ENCODE assay signal across 8 mouse cellular contexts in the genomic region with DNA sequence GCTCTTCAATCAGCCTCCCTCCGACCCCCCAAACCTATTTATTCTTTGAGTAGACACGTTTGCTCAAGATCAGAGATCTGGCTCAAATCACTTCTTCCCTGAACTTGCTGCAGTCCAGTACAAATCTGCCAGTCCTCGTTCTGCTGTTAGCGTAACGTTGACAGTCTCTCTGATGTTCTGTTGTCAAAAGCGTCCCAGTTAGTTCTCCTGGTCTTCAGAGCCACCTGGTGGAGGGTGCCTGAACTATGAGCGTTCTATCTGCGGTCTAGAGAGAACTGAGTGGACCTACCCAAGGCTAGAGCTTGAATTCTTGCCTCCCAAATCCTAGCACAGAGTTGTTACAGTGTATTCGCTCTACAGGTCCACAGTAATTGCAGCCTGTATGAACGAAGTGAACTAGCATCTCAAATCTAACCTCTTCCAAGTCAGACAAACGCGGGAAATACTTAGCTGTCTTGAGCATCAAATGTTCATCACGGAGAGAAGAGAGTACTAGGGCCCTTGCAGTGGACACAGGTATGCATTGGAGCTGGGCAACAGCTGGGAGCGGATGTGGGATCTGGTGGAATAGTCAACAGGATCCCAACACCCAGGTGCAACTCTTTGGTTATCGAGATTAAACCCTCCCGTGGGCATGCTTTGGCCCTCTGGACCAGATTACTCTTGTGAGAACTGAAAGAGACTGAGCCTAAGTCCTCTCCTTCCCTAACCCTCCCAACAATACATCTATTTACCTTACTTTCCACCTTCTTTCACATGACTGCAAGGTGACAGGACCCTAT. TPM values are rescaled to one million over a fixed set of nuclear protein-coding genes. Genes with fewer than 3 reads are reported as not detected.
DNase-seq lines count a peak whose midpoint lies in the region; ATAC-seq and TF ChIP-seq lines count a peak whose summit lies in the region.

No protein-coding gene starts in this region.

- H3K4me1 ChIP-seq in hindbrain, embryonic 16.5 days (ENCODE audit: control insufficient read depth, insufficient read depth, low read depth, low read length): peaks cover 5% of the 10 kb centered on the region; the same call in 1 of the 2 replicates

- H3K4me3 ChIP-seq in gastrocnemius, adult 2 months: peak overlapping the region; percentile 82
- H3K4me3 ChIP-seq in hindbrain, embryonic 16.5 days (ENCODE audit: low read length): peak overlapping the region; percentile 71
- H3K4me3 ChIP-seq in macrophage (ENCODE audit: inconsistent target): peak overlapping the region; percentile 26

- H3K79me2 ChIP-seq in macrophage (ENCODE audit: inconsistent target): peaks cover 23% of the 10 kb centered on the region; the same call in 1 of the 2 replicates

- 32% methylated on average over 16 of the region's 16 CpGs for WGBS in hindbrain, embryonic 16.5 days
- WGBS in macrophage (ENCODE audit: missing documents): 32% methylated on average over 16 of the region's 16 CpGs

- H3K4me2 ChIP-seq in hindbrain, embryonic 16.5 days (ENCODE audit: low read length): peak overlapping the region; percentile 99

- peak; percentile 88 to 96 for DNase-seq in adrenal gland, adult (ENCODE audit: inconsistent age in 2 of 2, low spot score in 1 of 2)
- peak; percentile 86 for DNase-seq in gastrocnemius, adult 2 months
- peak; percentile 87 for DNase-seq in left cerebral cortex, adult 18-20 months (ENCODE audit: low spot score in 2 of 2)
- peak; percentile 91 to 92 for DNase-seq in right cerebral cortex, adult 2 months (ENCODE audit: low spot score in 2 of 2)
- peak; percentile 70 for DNase-seq in urinary bladder, postnatal 25 days (ENCODE audit: low spot score)

- peaks cover 3% of the 10 kb centered on the region for H3K36me3 ChIP-seq in hindbrain, embryonic 16.5 days (ENCODE audit: control insufficient read depth, insufficient read depth, low read length)
- H3K36me3 ChIP-seq in macrophage (ENCODE audit: inconsistent target): no peaks in the 10 kb centered on the region

- peak; percentile 80 for ATAC-seq in common myeloid progenitor, adult 5-6 weeks (replicated peaks; ENCODE audit: low read depth, poor library complexity, severe bottlenecking)
- peak; percentile 85 for ATAC-seq in hindbrain, embryonic 16.5 days

- peak overlapping the region; percentile 89 for H3K27ac ChIP-seq in gastrocnemius, adult 2 months
- H3K27ac ChIP-seq in hindbrain, embryonic 16.5 days (ENCODE audit: low read depth, low read length): no peak overlapping the region
- no peak overlapping the region for H3K27ac ChIP-seq in macrophage

- H3K9ac ChIP-seq in hindbrain, embryonic 16.5 days (ENCODE audit: low read depth, low read length): peak overlapping the region; percentile 74

- no peaks in the 10 kb centered on the region for H3K9me3 ChIP-seq in hindbrain, embryonic 16.5 days (ENCODE audit: control insufficient read depth, low read length)

- peak; percentile 98 for TF ChIP-seq CTCF in gastrocnemius, adult 2 months (IDR thresholded peaks at IDR 0.05)

- H3K27me3 ChIP-seq in hindbrain, embryonic 16.5 days (replicated peaks; ENCODE audit: control insufficient read depth, insufficient read depth, low read length): peaks cover 7% of the 10 kb centered on the region

- intact Hi-C loops in gastrocnemius, adult 2 months (cut with DNase I): loop anchor here (1.0 kb wide), 2 partner anchors 128 to 259 kb away; no protein-coding TSS in a partner anchor

RNA-seq across cellular contexts. Expression of a gene that starts 0.7 kb away (rescaled TPM):
- total RNA-seq in common myeloid progenitor, adult 5-6 weeks (2017): 6.5 and 11.3 TPM in 2 replicates
- total RNA-seq in gastrocnemius, adult 2 months (2021): 1 to 10 TPM; 2.7 to 2.8 TPM
- polyA plus RNA-seq in hindbrain, embryonic 16.5 days (2015; fragmentation: Nextera tagmentation; extraction: Ambion mirVana): 2.2 and 2.5 TPM in 2 replicates
- 1 to 10 TPM; 4.6 to 7.4 TPM for total RNA-seq in left cerebral cortex, adult 18-20 months (2021)
- total RNA-seq in macrophage (2018; cell fraction: chromatin; rRNA removed): 100 to 1,000 TPM in 1 of 26 experiments, 10 to 100 TPM in 25; 14.5 to 134 (median 47.7) TPM
- total RNA-seq in macrophage (2018; cell fraction: cytosol; rRNA removed): 10 to 100 TPM in 24 of 26 experiments, 1 to 10 TPM in 2; 8.2 to 22.8 (median 16.7) TPM
- total RNA-seq in macrophage (2018; cell fraction: nucleus; rRNA removed): 10 to 100 TPM; 11.6 to 42.9 (median 24.2) TPM
- polyA plus RNA-seq in macrophage (2018): 8.7 to 19.3 TPM (median 11.1 TPM) in 3 replicates

RNA-seq across cellular contexts. Expression of a gene that starts 44.8 kb away (rescaled TPM):
- total RNA-seq in common myeloid progenitor, adult 5-6 weeks (2017): 13.6 and 21.7 TPM in 2 replicates
- 10 to 100 TPM; 27.1 to 29.8 TPM for total RNA-seq in gastrocnemius, adult 2 months (2021)
- 40.8 and 42.1 TPM in 2 replicates for polyA plus RNA-seq in hindbrain, embryonic 16.5 days (2015; fragmentation: Nextera tagmentation; extraction: Ambion mirVana)
- total RNA-seq in left cerebral cortex, adult 18-20 months (2021): 10 to 100 TPM; 27.3 to 28.7 TPM
- 100 to 1,000 TPM in 9 of 26 experiments, 10 to 100 TPM in 17; 16.9 to 196 (median 81.9) TPM for total RNA-seq in macrophage (2018; cell fraction: chromatin; rRNA removed)
- 10 to 100 TPM in 25 of 26 experiments, 1 to 10 TPM in 1; 8.5 to 23.6 (median 17.8) TPM for total RNA-seq in macrophage (2018; cell fraction: cytosol; rRNA removed)
- total RNA-seq in macrophage (2018; cell fraction: nucleus; rRNA removed): 100 to 1,000 TPM in 3 of 26 experiments, 10 to 100 TPM in 23; 12.8 to 118 (median 53.4) TPM
- 10.4 to 14.7 TPM (median 12.5 TPM) in 3 replicates for polyA plus RNA-seq in macrophage (2018)

Comparison
In these comparisons a context has a peak if more than half of its experiments do, and no peak if none do; other contexts are left out.
1. H3K4me3 ChIP-seq: peak in every context shown above with its lines; median percentile 82 in gastrocnemius, adult 2 months; 71 in hindbrain, embryonic 16.5 days; 26 in macrophage.